ENCODE assay signal across 15 mouse cellular contexts in the genomic region with DNA sequence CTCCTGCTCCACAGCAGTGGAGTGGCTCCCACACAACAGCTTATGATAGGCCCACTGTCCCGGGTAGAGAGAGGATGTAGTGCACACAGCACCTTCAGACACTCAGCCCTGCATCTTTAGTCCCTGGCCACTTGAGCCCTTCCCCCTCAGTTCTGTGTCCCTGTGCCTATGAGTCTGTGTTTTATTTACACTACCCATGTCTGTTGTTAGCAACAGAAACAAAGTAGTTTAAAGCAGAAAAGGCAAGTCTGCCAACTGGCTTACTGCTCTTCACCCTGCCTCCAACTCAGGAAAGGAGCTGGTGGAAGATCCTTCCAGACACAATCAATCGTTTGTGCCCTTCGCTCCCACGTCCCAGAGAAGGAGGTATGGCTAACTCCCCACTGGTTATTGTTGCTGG.
A peak's percentile ranks its signal among the peaks of the same experiment; 100 is the strongest.
DNase-seq lines count a peak whose midpoint lies in the region; ATAC-seq and TF ChIP-seq lines count a peak whose summit lies in the region.
"Had no signal": no experiment of that assay in that cellular context is flagged by ENCODE, and none has a peak within 500 bp of the region (broad histone marks: within the 10 kb centered on the region; RNA-seq: fewer than 3 reads in every experiment).

No protein-coding gene starts in this region.

- H3K36me3 ChIP-seq in heart, embryonic 11.5 days (ENCODE audit: control insufficient read depth, insufficient read depth, low read length): no peaks in the 10 kb centered on the region
- no peaks in the 10 kb centered on the region for H3K36me3 ChIP-seq in liver, embryonic 13.5 days
- no peaks in the 10 kb centered on the region for H3K36me3 ChIP-seq in lung, embryonic 14.5 days (ENCODE audit: insufficient read depth)
- no peaks in the 10 kb centered on the region for H3K36me3 ChIP-seq in stomach, embryonic 16.5 days (ENCODE audit: control insufficient read depth, insufficient read depth, low read length)

- no peak for ATAC-seq in heart, embryonic 11.5 days (replicated peaks; ENCODE audit: insufficient number of reproducible peaks, low FRiP score, low TSS enrichment)
- no peak for ATAC-seq in liver, embryonic 13.5 days (ENCODE audit: low read depth)
- ATAC-seq in lung, embryonic 14.5 days (ENCODE audit: insufficient read depth): peak; percentile 57
- ATAC-seq in stomach, embryonic 16.5 days (ENCODE audit: insufficient read depth, low FRiP score): no peak
- ATAC-seq: forebrain, embryonic 13.5 days; Patski had no signal

- no peak overlapping the region for H3K4me3 ChIP-seq in heart, embryonic 11.5 days (ENCODE audit: low read depth, low read length)
- no peak overlapping the region for H3K4me3 ChIP-seq in liver, embryonic 13.5 days (replicated peaks)
- H3K4me3 ChIP-seq in lung, embryonic 14.5 days (ENCODE audit: low read depth, low read length): no peak overlapping the region
- H3K4me3 ChIP-seq in stomach, embryonic 16.5 days (replicated peaks; ENCODE audit: low read length): no peak overlapping the region
- H3K4me3 ChIP-seq: forebrain, embryonic 13.5 days had no signal

- H3K9ac ChIP-seq in heart, embryonic 11.5 days (ENCODE audit: low read depth, low read length): no peak overlapping the region
- no peak overlapping the region; the same call in 1 of the 2 replicates for H3K9ac ChIP-seq in liver, embryonic 13.5 days
- no peak overlapping the region for H3K9ac ChIP-seq in lung, embryonic 14.5 days
- no peak overlapping the region for H3K9ac ChIP-seq in stomach, embryonic 16.5 days (ENCODE audit: low read length)
- H3K9ac ChIP-seq: forebrain, embryonic 13.5 days had no signal

- H3K9me3 ChIP-seq in heart, embryonic 11.5 days (replicated peaks; ENCODE audit: control insufficient read depth, low read length): no peaks in the 10 kb centered on the region
- no peaks in the 10 kb centered on the region for H3K9me3 ChIP-seq in liver, embryonic 13.5 days (replicated peaks)
- H3K9me3 ChIP-seq in lung, embryonic 14.5 days (ENCODE audit: low read depth, low read length): no peaks in the 10 kb centered on the region
- no peaks in the 10 kb centered on the region for H3K9me3 ChIP-seq in stomach, embryonic 16.5 days (replicated peaks; ENCODE audit: control insufficient read depth, low read length)
- H3K9me3 ChIP-seq: forebrain, embryonic 13.5 days had no signal

- no peaks in the 10 kb centered on the region for H3K27me3 ChIP-seq in heart, embryonic 11.5 days (ENCODE audit: control insufficient read depth, insufficient read depth, low read length)
- no peaks in the 10 kb centered on the region for H3K27me3 ChIP-seq in liver, embryonic 13.5 days
- no peaks in the 10 kb centered on the region for H3K27me3 ChIP-seq in lung, embryonic 14.5 days (ENCODE audit: insufficient read depth, low read length)
- no peaks in the 10 kb centered on the region for H3K27me3 ChIP-seq in stomach, embryonic 16.5 days (ENCODE audit: control insufficient read depth, insufficient read depth, low read length)
- H3K27me3 ChIP-seq: forebrain, embryonic 13.5 days; Patski had no signal

- peak; percentile 95 for DNase-seq in heart, adult 11 months
- DNase-seq in liver, embryonic 13.5 days: no peak
- no peak for DNase-seq in liver
- DNase-seq in lung, embryonic 14.5 days: peak; percentile 57
- DNase-seq in left cerebral cortex, adult 18-20 months (ENCODE audit: low spot score in 2 of 2): no peak
- DNase-seq in layer of hippocampus, adult 18-20 months (ENCODE audit: low spot score in 2 of 2): no peak
- DNase-seq: cerebellum, adult 2 months; kidney, adult 2 months; kidney, postnatal 4 days; right cerebral cortex, postnatal 4 days; thymus, postnatal 4 days had no signal

- no peak overlapping the region for H3K4me2 ChIP-seq in heart, embryonic 11.5 days
- no peak overlapping the region for H3K4me2 ChIP-seq in liver, embryonic 13.5 days
- H3K4me2 ChIP-seq in lung, embryonic 14.5 days: no peak overlapping the region
- H3K4me2 ChIP-seq in stomach, embryonic 16.5 days (ENCODE audit: low read depth, low read length): no peak overlapping the region
- H3K4me2 ChIP-seq: forebrain, embryonic 13.5 days had no signal

- no peak for TF ChIP-seq CTCF in lung, embryonic 14.5 days (IDR thresholded peaks at IDR 0.05; ENCODE audit: low read depth)

- peaks cover 41% of the 10 kb centered on the region for H3K4me1 ChIP-seq in heart, embryonic 11.5 days (ENCODE audit: control insufficient read depth, insufficient read depth, low read length)
- peaks cover 89% of the 10 kb centered on the region for H3K4me1 ChIP-seq in liver, embryonic 13.5 days (replicated peaks)
- peaks cover 25% of the 10 kb centered on the region for H3K4me1 ChIP-seq in lung, embryonic 14.5 days (ENCODE audit: insufficient read depth)
- H3K4me1 ChIP-seq in stomach, embryonic 16.5 days (ENCODE audit: control insufficient read depth, insufficient read depth, low read length): peaks cover 39% of the 10 kb centered on the region
- H3K4me1 ChIP-seq: forebrain, embryonic 13.5 days had no signal

- WGBS in heart, embryonic 11.5 days (ENCODE audit: insufficient replicate concordance): 46% methylated on average over 4 of the region's 4 CpGs
- WGBS in liver, embryonic 13.5 days (ENCODE audit: insufficient replicate concordance): 57% methylated on average over 4 of the region's 4 CpGs
- WGBS in lung, embryonic 14.5 days: 25% methylated on average over 4 of the region's 4 CpGs
- WGBS in stomach, embryonic 16.5 days: 25% methylated on average over 4 of the region's 4 CpGs

- H3K27ac ChIP-seq in heart, embryonic 11.5 days (ENCODE audit: low read depth, low read length): no peak overlapping the region
- peak overlapping the region; percentile 40 for H3K27ac ChIP-seq in liver, embryonic 13.5 days
- H3K27ac ChIP-seq in lung, embryonic 14.5 days (ENCODE audit: low read depth): peak overlapping the region; percentile 64
- H3K27ac ChIP-seq in stomach, embryonic 16.5 days (ENCODE audit: low read length): peak overlapping the region; percentile 52; the same call in 1 of the 2 replicates
- H3K27ac ChIP-seq: forebrain, embryonic 13.5 days had no signal

Comparison
In these comparisons a context has a peak if more than half of its experiments do, and no peak if none do; other contexts are left out.
1. DNase-seq: peak in heart, adult 11 months (single experiment) and lung, embryonic 14.5 days (single experiment); none in liver, embryonic 13.5 days (single experiment), liver (single experiment), left cerebral cortex, adult 18-20 months (0 of 2) and layer of hippocampus, adult 18-20 months (0 of 2).